In the genomic region with DNA sequence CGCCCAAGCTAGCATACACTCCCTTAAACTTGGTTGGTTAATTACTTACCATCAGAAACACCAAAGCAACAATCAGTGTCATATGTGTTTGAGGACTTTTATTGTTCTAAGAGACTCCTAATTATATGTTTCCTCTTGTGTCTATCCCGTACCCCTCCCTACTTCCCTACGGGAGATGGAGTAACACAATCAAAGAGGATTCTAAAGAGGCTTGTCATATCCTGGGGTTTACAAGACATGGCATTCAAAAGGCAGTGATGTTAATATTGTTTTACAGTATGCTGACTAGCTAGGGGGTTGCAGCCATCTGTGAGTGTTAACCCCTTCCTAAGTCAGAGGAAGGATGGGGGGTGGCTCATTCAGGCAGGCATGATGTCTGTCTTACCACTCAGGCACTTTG, we compare ENCODE assay signal across 35 mouse cellular contexts.
DNase-seq lines count a peak whose midpoint lies in the region; ATAC-seq and TF ChIP-seq lines count a peak whose summit lies in the region.
"Had no signal": no experiment of that assay in that cellular context is flagged by ENCODE, and none has a peak within 500 bp of the region (broad histone marks: within the 10 kb centered on the region; RNA-seq: fewer than 3 reads in every experiment).

No protein-coding gene starts in this region.

- TF ChIP-seq CTCF in cerebellum, adult 2 months (IDR thresholded peaks at IDR 0.05; ENCODE audit: borderline replicate concordance, insufficient read depth, low read depth, low read length), result no peak

- peaks cover 25% of the 10 kb centered on the region; the same call in 1 of the 2 replicates for H3K4me1 ChIP-seq in cerebellum, adult 2 months (ENCODE audit: control insufficient read depth, insufficient read depth, low read length)
- H3K4me1 ChIP-seq in heart, embryonic 13.5 days, result peaks cover 15% of the 10 kb centered on the region
- 0 out of 2 replicates have a peak, but pooled peaks cover 1% of the 10 kb centered on the region for H3K4me1 ChIP-seq in midbrain, embryonic 14.5 days (ENCODE audit: control insufficient read depth, insufficient read depth, low read length)
- H3K4me1 ChIP-seq in midbrain, embryonic 15.5 days, result peaks cover 9% of the 10 kb centered on the region
- H3K4me1 ChIP-seq: intestine, embryonic 15.5 days; liver, embryonic 13.5 days; megakaryocyte, embryonic 14.5 days had no signal

- no peak for ATAC-seq in heart, embryonic 13.5 days (ENCODE audit: extremely low read depth, insufficient number of reproducible peaks, low FRiP score, low TSS enrichment)
- no peak for ATAC-seq in midbrain, embryonic 14.5 days (ENCODE audit: low FRiP score, low TSS enrichment)
- no peak for ATAC-seq in midbrain, embryonic 15.5 days (replicated peaks)
- ATAC-seq: activated CD4-positive, CD25-positive, alpha-beta regulatory T cell, adult 4 months; intestine, embryonic 15.5 days; lung, postnatal 0 days had no signal

- H3K27me3 ChIP-seq in cerebellum, adult 2 months (ENCODE audit: control insufficient read depth, insufficient read depth, low read length), result no peaks in the 10 kb centered on the region
- no peaks in the 10 kb centered on the region for H3K27me3 ChIP-seq in heart, embryonic 13.5 days (replicated peaks)
- no peaks in the 10 kb centered on the region for H3K27me3 ChIP-seq in midbrain, embryonic 14.5 days (ENCODE audit: control insufficient read depth, insufficient read depth, low read length)
- H3K27me3 ChIP-seq in midbrain, embryonic 15.5 days (replicated peaks), result no peaks in the 10 kb centered on the region
- H3K27me3 ChIP-seq: CH12.LX; heart, embryonic 15.5 days; hindbrain, embryonic 15.5 days; intestine, embryonic 15.5 days; liver, embryonic 13.5 days; megakaryocyte, embryonic 14.5 days; neural tube, embryonic 13.5 days had no signal

- H3K9me3 ChIP-seq in heart, embryonic 13.5 days, result no peaks in the 10 kb centered on the region
- H3K9me3 ChIP-seq in midbrain, embryonic 14.5 days (ENCODE audit: control insufficient read depth, low read length), result no peaks in the 10 kb centered on the region
- no peaks in the 10 kb centered on the region for H3K9me3 ChIP-seq in midbrain, embryonic 15.5 days
- H3K9me3 ChIP-seq: heart, embryonic 15.5 days; hindbrain, embryonic 15.5 days; intestine, embryonic 15.5 days; liver, embryonic 13.5 days; neural tube, embryonic 13.5 days had no signal

- DNase-seq in cerebellum, adult 2 months, result no peak
- no peak for DNase-seq in cerebellum, adult 9-10 months
- no peak for DNase-seq in heart, adult 18-20 months
- peak; percentile 24 for DNase-seq in midbrain, embryonic 14.5 days
- no peak for DNase-seq in kidney, adult 18-20 months
- no peak for DNase-seq in liver
- DNase-seq: adrenal gland, adult 2 months; adrenal gland, postnatal 36 days; cerebellum, adult 8-10 months; cerebellum, postnatal 36 days; gastrocnemius, adult 2 months; gastrocnemius, postnatal 36 days; heart, adult 2 months; heart, postnatal 36 days; kidney, adult 8-10 months; kidney, postnatal 4 days; layer of hippocampus, postnatal 36 days; left cerebral cortex, postnatal 4 days; liver, embryonic 13.5 days; lung, adult 18-20 months; lung, postnatal 4 days; right cerebral cortex, adult 18-20 months; thymus, adult 2 months; thymus, postnatal 36 days had no signal

- H3K27ac ChIP-seq in cerebellum, adult 2 months (ENCODE audit: insufficient read depth, low read length), result peak overlapping the region; percentile 81
- peak overlapping the region; percentile 48; the same call in 1 of the 2 replicates for H3K27ac ChIP-seq in heart, embryonic 13.5 days (replicated peaks)
- no peak overlapping the region for H3K27ac ChIP-seq in midbrain, embryonic 14.5 days (replicated peaks; ENCODE audit: low read depth, low read length)
- H3K27ac ChIP-seq in midbrain, embryonic 15.5 days, result no peak overlapping the region
- H3K27ac ChIP-seq: gastrocnemius, adult 2 months; heart, adult 2 months; hindbrain, embryonic 15.5 days; intestine, embryonic 15.5 days; kidney, postnatal 0 days; liver, embryonic 13.5 days; neural tube, embryonic 13.5 days had no signal

- H3K36me3 ChIP-seq in heart, embryonic 13.5 days, result no peaks in the 10 kb centered on the region
- no peaks in the 10 kb centered on the region for H3K36me3 ChIP-seq in midbrain, embryonic 14.5 days (ENCODE audit: control insufficient read depth, insufficient read depth, low read length)
- no peaks in the 10 kb centered on the region for H3K36me3 ChIP-seq in midbrain, embryonic 15.5 days (replicated peaks)
- H3K36me3 ChIP-seq: heart, embryonic 15.5 days; hindbrain, embryonic 15.5 days; intestine, embryonic 15.5 days; liver, embryonic 13.5 days; neural tube, embryonic 13.5 days had no signal

- H3K4me3 ChIP-seq in cerebellum, adult 2 months (replicated peaks; ENCODE audit: insufficient read depth, low read depth, low read length), result no peak overlapping the region
- H3K4me3 ChIP-seq in heart, embryonic 13.5 days, result no peak overlapping the region
- H3K4me3 ChIP-seq in midbrain, embryonic 14.5 days (replicated peaks; ENCODE audit: low read depth, low read length), result no peak overlapping the region
- no peak overlapping the region for H3K4me3 ChIP-seq in midbrain, embryonic 15.5 days
- H3K4me3 ChIP-seq: gastrocnemius, adult 2 months; heart, adult 2 months; heart, embryonic 15.5 days; hindbrain, embryonic 15.5 days; intestine, embryonic 15.5 days; liver, embryonic 13.5 days; megakaryocyte, embryonic 14.5 days; neural tube, embryonic 13.5 days had no signal

- WGBS in cerebellum, adult 2 months, result 50% methylated on average over 3 of the region's 3 CpGs
- WGBS in heart, embryonic 13.5 days, result 57% methylated on average over 3 of the region's 3 CpGs
- WGBS in midbrain, embryonic 14.5 days, result 41% methylated on average over 3 of the region's 3 CpGs
- WGBS in midbrain, embryonic 15.5 days, result 49% methylated on average over 3 of the region's 3 CpGs

- no peak overlapping the region for H3K4me2 ChIP-seq in heart, embryonic 13.5 days
- H3K4me2 ChIP-seq in midbrain, embryonic 14.5 days (ENCODE audit: low read length), result no peak overlapping the region
- no peak overlapping the region for H3K4me2 ChIP-seq in midbrain, embryonic 15.5 days
- H3K4me2 ChIP-seq: heart, embryonic 15.5 days; hindbrain, embryonic 15.5 days; intestine, embryonic 15.5 days; liver, embryonic 13.5 days; neural tube, embryonic 13.5 days had no signal

- H3K9ac ChIP-seq in heart, embryonic 13.5 days, result no peak overlapping the region
- no peak overlapping the region for H3K9ac ChIP-seq in midbrain, embryonic 14.5 days (replicated peaks; ENCODE audit: low read length)
- H3K9ac ChIP-seq in midbrain, embryonic 15.5 days, result no peak overlapping the region
- H3K9ac ChIP-seq: heart, embryonic 15.5 days; hindbrain, embryonic 15.5 days; intestine, embryonic 15.5 days; liver, embryonic 13.5 days; neural tube, embryonic 13.5 days had no signal

- no peak for TF ChIP-seq POLR2A in cerebellum, adult 2 months (IDR thresholded peaks at IDR 0.05; ENCODE audit: borderline replicate concordance, insufficient read depth, low read length)

Comparison
In these comparisons a context has a peak if more than half of its experiments do, and no peak if none do; other contexts are left out.
1. H3K27ac ChIP-seq: peak in cerebellum, adult 2 months (single experiment) and heart, embryonic 13.5 days (single experiment); none in midbrain, embryonic 14.5 days (single experiment) and midbrain, embryonic 15.5 days (single experiment).